Mouse (Mus musculus): ENCODE measurements around the gene Dohh. TPM values are rescaled to one million over a fixed set of nuclear protein-coding genes. Genes with fewer than 3 reads are reported as not detected.

Gene Dohh
- total and polyA plus RNA-seq, 2 experiments from 2014 or later = 114 to 146 TPM

- Histone ChIP-seq H3K4me3 (ENCODE audit: low read length) (no peak overlapping the region), H3K4me2 (ENCODE audit: low read depth, low read length) (no peak overlapping the region), H3K9me3 (ENCODE audit: low read length) (no peaks in the 10 kb centered on the region), H3K4me1 (ENCODE audit: insufficient read depth, low read length) (peaks cover 15% of the 10 kb centered on the region), H3K9ac (replicated peaks; ENCODE audit: low read length) (no peak overlapping the region), H3K27me3 (ENCODE audit: insufficient read depth, low read length) (no peaks in the 10 kb centered on the region), H3K27ac (no peak overlapping the region), H3K36me3 (ENCODE audit: insufficient read depth, low read length) (peaks cover 14% of the 10 kb centered on the region)
- DNase-seq (ENCODE audit: low spot score) (no peak), ATAC-seq (no peak)
- no peak for TF ChIP-seq CTCF (IDR thresholded peaks at IDR 0.05; ENCODE audit: low read depth)
- 86% methylated on average over 5 of the region's 5 CpGs for WGBS
Measured at GRCm38 (mm10) chr10:81382039-81382438, 2.2 kb upstream of the Dohh start.

DNA sequence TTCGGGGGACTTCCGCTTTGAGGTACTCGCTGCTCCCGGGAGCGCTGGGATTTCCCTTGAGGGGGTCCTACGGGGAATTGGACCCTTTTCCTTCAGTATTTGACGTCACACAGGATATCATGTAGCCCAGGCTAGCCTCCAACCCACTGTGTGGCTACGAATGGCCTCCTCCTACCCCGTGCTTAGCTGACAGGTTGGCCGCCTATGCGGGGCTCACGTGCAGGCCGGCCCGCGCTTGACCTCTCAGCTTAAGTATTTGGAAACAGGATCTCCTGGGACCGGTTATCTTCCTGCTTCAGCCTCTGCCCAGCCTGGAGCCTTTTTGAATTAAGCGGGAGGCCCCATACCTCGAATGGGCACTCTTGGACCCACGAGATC is 366 bp downstream of the Dohh start:
- 1% methylated on average over 19 of the region's 19 CpGs for WGBS
- peaks cover 10% of the 10 kb centered on the region; the same call in 1 of the 2 replicates for H3K4me1 ChIP-seq (ENCODE audit: insufficient read depth, low read length)

DNA sequence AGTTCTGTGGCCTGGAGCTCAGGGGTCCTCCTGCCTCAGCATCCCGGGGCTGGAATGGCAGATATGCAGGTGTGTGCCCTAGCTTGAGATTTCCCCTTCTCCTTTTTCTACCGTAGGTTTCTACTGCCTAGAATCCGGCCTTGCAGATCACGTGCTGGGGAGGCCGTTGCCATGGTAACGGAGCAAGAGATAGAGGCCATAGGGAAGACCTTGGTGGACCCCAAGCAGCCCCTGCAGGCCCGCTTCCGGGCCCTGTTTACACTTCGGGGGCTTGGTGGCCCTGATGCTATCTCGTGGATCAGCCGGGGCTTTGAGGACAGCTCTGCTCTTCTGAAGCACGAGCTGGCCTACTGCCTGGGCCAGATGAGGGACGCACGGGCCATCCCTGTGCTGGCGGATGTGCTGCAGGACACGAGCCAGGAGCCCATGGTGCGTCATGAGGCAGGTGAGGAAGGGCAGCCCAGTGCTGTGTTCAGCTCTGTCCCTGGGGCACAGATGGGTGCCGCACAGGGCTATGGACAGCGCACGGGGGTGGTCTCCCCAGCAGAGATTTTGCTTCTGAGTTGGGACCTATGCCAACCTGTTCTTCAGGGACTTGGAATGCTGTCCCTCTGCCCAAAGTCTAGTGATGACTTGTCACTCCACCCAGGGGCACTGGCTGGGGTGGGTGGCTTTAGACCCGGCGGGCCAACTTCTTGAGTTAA is 1.5 kb downstream of the Dohh start:
- WGBS = 79% methylated on average over 22 of the region's 22 CpGs
- Histone ChIP-seq H3K4me3 (ENCODE audit: low read length) (no peak overlapping the region), H3K27me3 (ENCODE audit: insufficient read depth, low read length) (no peaks in the 10 kb centered on the region)

More for the DNA sequence above, 366 bp downstream of the Dohh start:
- H3K27me3 ChIP-seq (ENCODE audit: insufficient read depth, low read length) = no peaks in the 10 kb centered on the region
- no peaks in the 10 kb centered on the region for H3K9me3 ChIP-seq (ENCODE audit: low read length)
- peak overlapping the region; percentile 93 for H3K4me3 ChIP-seq (ENCODE audit: low read length)
- peaks cover 33% of the 10 kb centered on the region for H3K36me3 ChIP-seq (ENCODE audit: insufficient read depth, low read length)
- peak overlapping the region; percentile 94 for H3K27ac ChIP-seq
- DNase-seq (ENCODE audit: low spot score) (no peak), ATAC-seq (peak; percentile 54)
- no peak for TF ChIP-seq CTCF (IDR thresholded peaks at IDR 0.05; ENCODE audit: low read depth)
- H3K9ac ChIP-seq (replicated peaks; ENCODE audit: low read length) = peak overlapping the region; percentile 87
- peak overlapping the region; percentile 97 for H3K4me2 ChIP-seq (ENCODE audit: low read depth, low read length)

DNA sequence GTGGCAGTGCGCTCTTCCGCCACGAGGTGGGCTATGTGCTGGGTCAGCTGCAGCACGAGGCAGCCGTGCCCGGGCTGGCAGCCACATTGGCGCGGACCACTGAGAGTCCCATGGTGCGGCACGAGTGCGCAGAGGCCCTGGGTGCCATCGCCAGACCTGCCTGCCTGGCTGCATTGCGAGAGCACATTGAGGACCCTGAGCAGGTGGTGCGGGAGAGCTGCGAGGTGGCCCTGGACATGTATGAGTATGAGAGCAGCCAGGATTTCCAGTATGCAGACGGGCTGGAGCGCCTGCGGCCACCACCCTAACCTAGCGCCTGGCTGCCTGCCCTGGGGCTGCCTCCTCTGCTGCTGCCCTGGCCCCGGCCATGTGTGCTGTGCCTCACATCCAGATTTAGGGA is 3.5 kb downstream of the Dohh start:
- ATAC-seq (no peak), DNase-seq (ENCODE audit: low spot score) (no peak)
- Histone ChIP-seq H3K9me3 (ENCODE audit: low read length) (no peaks in the 10 kb centered on the region), H3K9ac (replicated peaks; ENCODE audit: low read length) (no peak overlapping the region), H3K4me1 (ENCODE audit: insufficient read depth, low read length) (peaks cover 10% of the 10 kb centered on the region; the same call in 1 of the 2 replicates), H3K4me3 (ENCODE audit: low read length) (no peak overlapping the region), H3K4me2 (ENCODE audit: low read depth, low read length) (no peak overlapping the region), H3K27me3 (ENCODE audit: insufficient read depth, low read length) (no peaks in the 10 kb centered on the region), H3K27ac (no peak overlapping the region), H3K36me3 (ENCODE audit: insufficient read depth, low read length) (peaks cover 33% of the 10 kb centered on the region)
- 94% methylated on average over 20 of the region's 20 CpGs for WGBS
- TF ChIP-seq CTCF (IDR thresholded peaks at IDR 0.05; ENCODE audit: low read depth) = no peak

More for the DNA sequence above, 1.5 kb downstream of the Dohh start:
- peaks cover 33% of the 10 kb centered on the region for H3K36me3 ChIP-seq (ENCODE audit: insufficient read depth, low read length)
- H3K4me2 ChIP-seq (ENCODE audit: low read depth, low read length) = peak overlapping the region; percentile 97
- no peak for TF ChIP-seq CTCF (IDR thresholded peaks at IDR 0.05; ENCODE audit: low read depth)
- no peak for ATAC-seq
- peak overlapping the region; percentile 94; the same call in 1 of the 2 replicates for H3K27ac ChIP-seq
- H3K9me3 ChIP-seq (ENCODE audit: low read length) = no peaks in the 10 kb centered on the region
- peak overlapping the region; percentile 87 for H3K9ac ChIP-seq (replicated peaks; ENCODE audit: low read length)
- H3K4me1 ChIP-seq (ENCODE audit: insufficient read depth, low read length) = peaks cover 10% of the 10 kb centered on the region; the same call in 1 of the 2 replicates
- DNase-seq (ENCODE audit: low spot score) = no peak

DNA sequence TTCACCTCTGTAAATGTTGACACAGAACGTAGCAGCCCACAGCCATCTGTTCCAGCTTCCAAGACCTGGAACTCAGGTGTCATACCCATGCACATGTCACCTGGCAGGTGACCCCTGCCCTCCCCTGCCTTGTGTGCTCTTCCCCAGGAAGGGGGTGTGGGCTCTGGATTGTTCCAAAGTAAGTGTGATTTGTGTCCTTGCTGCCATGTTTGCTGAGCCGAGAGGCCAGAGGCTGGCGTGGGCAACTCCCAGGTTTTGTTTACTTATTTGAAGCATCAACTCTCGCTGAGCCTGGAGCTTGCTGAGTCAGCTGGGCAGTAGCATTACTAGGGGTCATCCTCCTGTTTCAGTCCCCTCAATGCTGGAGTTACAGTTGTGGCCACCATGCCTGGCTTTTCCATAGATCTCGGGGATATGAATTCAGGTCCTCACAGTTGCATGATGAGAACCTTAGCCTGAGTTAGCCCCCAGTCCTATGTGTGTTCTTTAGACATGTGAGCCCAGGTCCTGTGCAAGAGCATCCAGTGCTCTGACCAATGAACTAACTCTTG is 4.4 kb downstream of the Dohh start, which contains the start of gene Gm48552:
Gm48552 (plus strand) TSS at position 501 of the 551 bp plus-strand sequence.
- Histone ChIP-seq H3K36me3 (ENCODE audit: insufficient read depth, low read length) (peaks cover 33% of the 10 kb centered on the region), H3K9ac (replicated peaks; ENCODE audit: low read length) (no peak within 1 kb of the TSS), H3K27ac (peak within 1 kb of the TSS; percentile 43; the same call in 1 of the 2 replicates), H3K4me2 (ENCODE audit: low read depth, low read length) (no peak within 1 kb of the TSS), H3K4me3 (ENCODE audit: low read length) (no peak within 1 kb of the TSS), H3K9me3 (ENCODE audit: low read length) (no peaks in the 10 kb centered on the region), H3K27me3 (ENCODE audit: insufficient read depth, low read length) (no peaks in the 10 kb centered on the region), H3K4me1 (ENCODE audit: insufficient read depth, low read length) (peaks cover 14% of the 10 kb centered on the region; the same call in 1 of the 2 replicates)
- 83% methylated on average over 5 of the region's 5 CpGs for WGBS
- no peak for TF ChIP-seq CTCF (IDR thresholded peaks at IDR 0.05; ENCODE audit: low read depth)
- DNase-seq (ENCODE audit: low spot score) = no peak
- ATAC-seq = no peak

DNA sequence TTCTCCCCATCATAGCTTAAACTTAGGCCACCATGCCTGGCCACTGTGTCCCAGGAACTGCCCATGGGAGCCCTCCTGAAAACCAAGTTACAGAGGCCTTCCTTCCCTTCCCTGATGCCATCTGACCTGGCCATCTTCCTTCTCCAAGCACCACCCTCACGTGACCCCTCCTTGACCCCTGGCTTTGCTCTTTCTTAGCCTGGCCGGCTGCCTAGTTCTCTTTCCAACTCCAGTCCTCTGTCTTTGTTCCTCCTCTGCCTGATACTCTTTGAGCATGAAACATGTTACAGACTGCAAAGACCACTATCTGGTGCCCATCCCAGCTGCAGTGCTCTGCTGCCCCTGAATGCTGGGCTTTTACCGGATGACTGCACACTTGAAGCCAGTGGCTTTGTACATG is 5.1 kb downstream of the Dohh start:
- Histone ChIP-seq H3K36me3 (ENCODE audit: insufficient read depth, low read length) (peaks cover 33% of the 10 kb centered on the region), H3K4me1 (ENCODE audit: insufficient read depth, low read length) (peaks cover 18% of the 10 kb centered on the region; the same call in 1 of the 2 replicates), H3K27ac (peak overlapping the region; percentile 43; the same call in 1 of the 2 replicates), H3K9me3 (ENCODE audit: low read length) (no peaks in the 10 kb centered on the region), H3K27me3 (ENCODE audit: insufficient read depth, low read length) (no peaks in the 10 kb centered on the region), H3K9ac (replicated peaks; ENCODE audit: low read length) (no peak overlapping the region), H3K4me3 (ENCODE audit: low read length) (no peak overlapping the region), H3K4me2 (ENCODE audit: low read depth, low read length) (no peak overlapping the region)
- DNase-seq (ENCODE audit: low spot score) (no peak), ATAC-seq (no peak)
- TF ChIP-seq CTCF (IDR thresholded peaks at IDR 0.05; ENCODE audit: low read depth) = no peak
- WGBS = 32% methylated on average over 3 of the region's 3 CpGs

Data from hindbrain, postnatal 0 days (tissue).